Mouse (Mus musculus) layer of hippocampus, postnatal 36 days (tissue): ENCODE data around the gene Abcf1. TPM values are rescaled to one million over a fixed set of nuclear protein-coding genes. Genes with fewer than 3 reads are reported as not detected.
"Not testable (repeated sequence)": the region's sequence is repeated elsewhere in the genome, so short reads cannot be mapped to it uniquely, and the experiment has no call there.

ENCODE experiments used
- DNase-seq, 2 experiments: peaks; one replicate each; pipeline ENCODE4 v3.0.0; 2022
- total RNA-seq, 2 experiments: library from RNA; stranded (reverse); gene quantifications; 2 replicates each; pipeline ENCODE4 v1.2.3; 2021

Abcf1 gene
- total RNA-seq, 2 experiments from 2014 or later, result 70.0 to 71.3 TPM

DNA sequence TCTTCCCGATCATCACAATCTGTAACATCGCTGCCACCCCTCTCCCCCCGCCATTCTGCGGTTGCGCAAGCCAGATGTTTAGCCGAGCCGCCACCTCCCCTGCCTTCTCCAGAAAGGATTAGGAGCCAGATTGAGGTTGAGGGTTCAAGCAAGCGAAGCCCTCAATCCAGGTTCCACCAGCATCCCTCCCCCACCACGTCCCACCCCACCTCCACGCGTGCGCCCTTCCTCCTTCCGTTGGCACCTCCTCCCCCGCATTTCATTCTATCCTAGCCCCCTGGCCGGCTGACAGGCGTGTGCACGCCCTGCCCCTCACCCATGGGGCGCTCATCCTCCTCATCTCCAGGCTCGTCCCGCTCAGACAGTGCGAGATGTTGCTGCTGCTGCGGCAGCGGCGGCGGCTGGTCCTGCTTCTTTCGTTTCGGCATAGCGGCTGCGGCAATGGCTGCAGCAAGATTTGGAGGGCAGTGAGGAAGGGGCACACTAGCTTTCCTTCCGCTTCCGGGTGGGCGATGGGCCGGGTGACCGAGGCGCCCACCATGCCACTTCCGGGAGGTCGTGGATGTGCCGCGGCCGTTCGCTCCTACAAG lies 9.3 kb upstream of the Abcf1 start:
- peak; percentile 91 for DNase-seq

- no peak for DNase-seq
These were observed 2.6 kb upstream of the Abcf1 start for GRCm38 (mm10) chr17:35972131-35972530.

GRCm38 (mm10) chr17:35967621-35968020 lies 1.9 kb downstream of the Abcf1 start:
- DNase-seq, result no peak

DNA sequence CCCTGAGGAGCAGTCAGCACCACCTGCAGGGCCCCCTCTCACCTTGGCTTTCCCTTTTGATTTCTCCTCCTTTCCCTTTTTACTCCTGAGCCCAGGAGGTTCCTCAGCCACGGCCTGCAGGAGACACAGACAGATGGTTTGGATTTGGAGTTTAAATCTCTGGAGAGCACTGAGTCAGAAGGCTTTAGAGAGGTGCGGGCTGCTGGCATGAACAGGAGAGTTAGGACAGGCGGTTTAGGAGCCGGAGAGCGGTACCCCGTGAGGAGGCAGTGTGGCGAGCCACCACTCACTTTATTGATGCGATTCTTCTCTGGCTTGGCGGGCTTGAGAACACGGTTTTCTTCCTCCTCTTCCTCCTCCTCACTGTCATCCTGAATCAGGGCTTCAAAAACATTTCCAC lies 6.3 kb downstream of the Abcf1 start:
- no peak for DNase-seq

GRCm38 (mm10) chr17:35958533-35959223 lies 10.9 kb downstream of the Abcf1 start:
- DNase-seq, result no peak

DNA sequence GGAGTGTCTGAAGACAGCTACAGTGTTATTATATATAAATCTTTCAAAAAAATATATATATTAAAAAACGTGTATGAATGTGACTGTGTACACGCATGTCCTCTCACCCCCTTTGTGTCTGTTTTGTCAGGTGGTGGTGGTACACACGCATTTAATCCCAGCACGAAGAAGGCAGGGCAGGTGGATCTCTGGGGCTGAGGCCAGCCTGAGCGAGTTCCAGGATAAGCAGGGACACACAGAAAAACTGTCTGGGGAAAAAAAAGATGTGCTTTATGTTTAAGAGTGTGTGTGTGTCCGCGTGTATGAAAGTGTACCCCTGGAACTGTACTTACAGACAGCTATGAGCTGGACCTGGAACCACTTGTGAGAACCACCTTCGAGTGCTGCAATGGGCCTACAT lies 14.9 kb downstream of the Abcf1 start:
- no peak for DNase-seq

GRCm38 (mm10) chr17:35952559-35952958 lies 17.0 kb downstream of the Abcf1 start:
- DNase-seq, result not testable (repeated sequence)

GRCm38 (mm10) chr17:35950946-35951345 lies 18.6 kb downstream of the Abcf1 start:
- DNase-seq, result not testable (repeated sequence)

GRCm38 (mm10) chr17:35939941-35940340 lies 29.6 kb downstream of the Abcf1 start:
- no peak for DNase-seq

GRCm38 (mm10) chr17:35939108-35939507 lies 30.5 kb downstream of the Abcf1 start:
- DNase-seq, result no peak

DNA sequence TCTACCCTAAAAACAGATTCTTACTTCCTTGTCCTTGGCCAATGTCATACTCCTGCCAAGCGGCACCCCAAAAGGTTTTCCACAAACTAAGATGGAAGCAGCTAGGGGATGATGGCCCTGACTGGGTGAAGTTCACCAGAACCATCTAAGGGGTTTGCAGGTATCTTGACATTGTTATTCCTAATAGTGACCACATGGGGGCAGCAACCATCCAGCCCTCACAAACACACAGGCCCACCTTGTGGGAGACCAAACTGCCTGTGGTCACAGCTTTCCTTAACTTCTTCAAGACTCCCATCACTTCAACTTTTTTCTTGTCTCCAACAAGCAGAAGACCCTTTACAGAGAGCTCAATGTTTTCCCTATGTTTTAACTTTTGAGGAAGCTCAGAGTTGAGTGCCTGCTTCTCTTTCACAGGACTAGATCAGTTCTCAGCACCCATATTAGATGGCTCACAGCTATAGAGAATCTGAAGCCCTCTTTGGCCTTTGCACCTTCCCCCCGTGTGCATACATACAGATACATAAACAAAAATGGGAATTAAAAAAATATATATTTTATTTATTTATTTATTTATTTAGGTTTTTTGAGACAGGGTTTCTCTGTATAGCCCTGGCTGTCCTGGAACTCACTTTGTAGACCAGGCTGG lies 31.7 kb downstream of the Abcf1 start:
- DNase-seq, result peak in 1 of 2 experiments; percentile 35

GRCm38 (mm10) chr17:35935763-35936162 lies 33.8 kb downstream of the Abcf1 start:
- DNase-seq, result not testable (repeated sequence)

GRCm38 (mm10) chr17:35932608-35933007 lies 37.0 kb downstream of the Abcf1 start:
- no peak for DNase-seq

DNA sequence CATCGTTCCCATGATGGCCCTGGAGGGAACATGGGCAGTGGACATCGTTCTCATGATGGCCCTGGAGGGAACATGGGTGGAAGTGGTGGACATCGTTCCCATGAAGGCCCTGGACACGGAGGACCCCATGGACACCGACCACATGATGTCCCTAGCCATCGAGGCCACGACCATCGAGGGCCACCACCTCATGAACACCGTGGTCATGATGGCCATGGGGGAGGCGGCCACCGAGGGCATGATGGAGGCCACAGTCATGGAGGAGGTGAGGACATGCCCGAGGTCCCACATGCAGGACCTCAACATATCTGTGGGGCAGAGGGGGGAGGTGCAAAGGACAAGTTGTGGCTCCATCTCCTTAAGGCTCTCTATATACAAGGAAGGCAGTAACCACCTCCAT lies 38.9 kb downstream of the Abcf1 start:
- no peak for DNase-seq

- DNase-seq, result no peak
These were observed 40.0 kb downstream of the Abcf1 start for GRCm38 (mm10) chr17:35929534-35929933.

DNA sequence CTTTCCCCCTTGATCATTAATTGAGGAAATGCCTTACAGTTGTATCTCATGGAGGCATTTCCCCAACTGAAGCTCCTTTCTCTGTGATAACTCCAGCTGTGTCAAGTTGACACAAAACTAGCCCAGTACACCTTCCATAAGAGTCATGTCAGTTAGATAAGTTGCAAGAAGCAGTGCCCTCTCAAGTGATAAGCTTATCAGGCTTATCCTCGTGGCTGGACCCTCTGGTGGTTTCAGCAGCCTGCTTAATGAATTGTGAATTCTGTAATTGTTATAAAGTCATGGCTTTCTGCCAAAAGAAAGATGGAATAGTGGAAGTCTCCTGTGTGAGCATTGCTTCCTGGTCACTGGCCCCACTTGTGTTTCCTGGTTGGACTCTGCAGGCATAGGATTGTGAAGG lies 42.1 kb downstream of the Abcf1 start:
- DNase-seq, result no peak

GRCm38 (mm10) chr17:35923281-35923680 lies 46.3 kb downstream of the Abcf1 start:
- DNase-seq, result no peak

GRCm38 (mm10) chr17:35922566-35922965 lies 47.0 kb downstream of the Abcf1 start:
- DNase-seq, result no peak

DNA sequence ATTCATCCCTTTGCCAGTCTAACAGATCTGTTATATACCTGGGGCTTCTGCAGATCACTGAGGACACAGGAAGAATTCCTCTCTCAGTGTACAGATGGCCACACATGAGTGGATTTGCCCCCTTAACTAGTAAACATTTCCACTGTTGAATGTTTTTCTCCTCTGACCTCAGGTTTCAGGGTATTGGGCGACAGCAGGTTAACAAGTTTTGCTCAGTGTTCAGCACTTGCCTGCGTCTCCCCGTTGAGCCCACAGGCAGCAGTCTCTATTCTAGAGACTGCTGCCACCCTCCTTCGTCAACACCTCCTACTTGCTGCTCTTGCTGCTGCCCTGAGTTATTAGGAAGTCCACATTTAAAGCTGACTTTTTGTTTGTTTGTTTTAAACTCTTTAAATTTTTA lies 47.9 kb downstream of the Abcf1 start:
- no peak for DNase-seq

GRCm38 (mm10) chr17:35920862-35921562 lies 48.5 kb downstream of the Abcf1 start:
- DNase-seq, result no peak

DNA sequence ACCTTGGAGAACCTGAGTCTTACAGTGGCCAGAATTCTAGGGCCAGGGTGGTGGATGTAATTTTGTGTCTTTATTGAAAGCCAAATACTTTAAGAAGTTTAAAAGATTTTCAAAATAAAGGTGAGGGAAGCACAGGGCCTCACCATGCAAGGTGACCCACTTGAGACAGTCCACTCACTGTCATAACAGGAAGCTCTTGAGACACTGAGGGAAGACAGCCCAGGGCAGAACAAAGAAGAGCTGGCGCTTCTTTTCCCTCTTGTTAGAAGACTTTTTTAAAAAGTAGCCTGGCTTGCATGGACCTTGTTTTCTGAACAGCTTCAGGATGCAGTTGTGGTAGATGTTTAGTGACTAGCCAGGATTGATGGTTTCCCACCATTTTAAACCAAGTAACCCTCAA lies 49.2 kb downstream of the Abcf1 start:
- DNase-seq, result no peak

DNA sequence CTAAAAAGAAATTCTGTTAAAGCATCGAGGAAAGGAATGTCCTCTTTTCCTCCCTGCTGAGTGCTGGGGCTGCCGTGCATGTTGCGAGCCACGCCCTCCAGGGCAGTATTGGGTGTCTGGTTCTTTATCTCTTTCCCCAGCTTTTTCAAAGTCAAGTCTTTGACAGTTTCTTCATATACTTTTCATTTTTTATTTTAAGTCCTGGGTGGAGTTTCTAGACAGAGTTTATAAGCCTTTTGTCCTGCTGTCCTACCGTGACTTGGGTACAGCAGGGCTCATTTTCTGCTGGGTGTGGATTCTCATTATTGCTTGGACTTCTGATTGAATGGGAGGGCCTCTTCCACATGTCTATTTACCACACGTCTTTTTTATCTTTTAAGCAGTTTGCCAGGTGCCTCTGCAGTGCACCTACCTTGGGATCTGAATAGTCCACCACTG lies 49.7 kb downstream of the Abcf1 start:
- DNase-seq, result no peak

DNA sequence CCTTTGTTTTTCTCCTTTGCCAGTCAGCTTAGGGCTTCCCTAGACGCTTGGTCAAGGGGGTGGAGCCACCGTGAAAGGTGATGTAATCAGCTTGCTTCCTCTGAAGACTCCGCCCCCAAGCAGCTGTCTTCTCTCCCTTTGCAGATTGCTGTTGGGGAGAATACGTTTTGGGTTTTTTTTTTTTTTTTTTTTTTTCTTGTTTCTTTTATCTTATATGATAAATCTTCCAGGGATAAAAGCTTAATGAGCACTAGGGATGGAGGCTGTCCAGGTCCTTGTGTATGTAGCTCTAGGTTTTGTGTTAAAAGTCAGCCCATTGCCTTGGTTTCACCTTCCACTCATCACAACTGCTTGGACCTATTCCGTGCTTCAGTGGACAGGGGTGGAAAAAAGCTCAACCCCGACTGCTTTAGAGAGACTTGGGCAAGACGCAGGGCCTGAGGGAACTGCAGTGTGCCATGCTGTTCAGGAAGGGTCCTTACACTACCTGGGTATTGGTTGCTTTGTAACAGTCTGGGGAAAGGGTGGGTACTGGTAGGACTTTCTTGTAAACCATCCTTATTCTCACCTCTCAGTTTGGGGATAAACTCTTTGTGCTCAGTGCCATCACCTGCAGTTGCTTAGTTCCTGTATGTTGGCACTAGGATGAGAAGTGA lies 50.4 kb downstream of the Abcf1 start:
- peak; percentile 90 to 91 for DNase-seq
